Mouse (Mus musculus) left cerebral cortex, adult 11 months (tissue): ENCODE results near the gene Tnfsf9.
"Not testable (repeated sequence)": the region's sequence is repeated elsewhere in the genome, so short reads cannot be mapped to it uniquely, and the experiment has no call there.

Experiments used
- DNase-seq: peaks from one replicate; pipeline ENCODE4 v3.0.0; 2022; ENCODE audit warnings: low spot score

Tnfsf9 gene

DNA sequence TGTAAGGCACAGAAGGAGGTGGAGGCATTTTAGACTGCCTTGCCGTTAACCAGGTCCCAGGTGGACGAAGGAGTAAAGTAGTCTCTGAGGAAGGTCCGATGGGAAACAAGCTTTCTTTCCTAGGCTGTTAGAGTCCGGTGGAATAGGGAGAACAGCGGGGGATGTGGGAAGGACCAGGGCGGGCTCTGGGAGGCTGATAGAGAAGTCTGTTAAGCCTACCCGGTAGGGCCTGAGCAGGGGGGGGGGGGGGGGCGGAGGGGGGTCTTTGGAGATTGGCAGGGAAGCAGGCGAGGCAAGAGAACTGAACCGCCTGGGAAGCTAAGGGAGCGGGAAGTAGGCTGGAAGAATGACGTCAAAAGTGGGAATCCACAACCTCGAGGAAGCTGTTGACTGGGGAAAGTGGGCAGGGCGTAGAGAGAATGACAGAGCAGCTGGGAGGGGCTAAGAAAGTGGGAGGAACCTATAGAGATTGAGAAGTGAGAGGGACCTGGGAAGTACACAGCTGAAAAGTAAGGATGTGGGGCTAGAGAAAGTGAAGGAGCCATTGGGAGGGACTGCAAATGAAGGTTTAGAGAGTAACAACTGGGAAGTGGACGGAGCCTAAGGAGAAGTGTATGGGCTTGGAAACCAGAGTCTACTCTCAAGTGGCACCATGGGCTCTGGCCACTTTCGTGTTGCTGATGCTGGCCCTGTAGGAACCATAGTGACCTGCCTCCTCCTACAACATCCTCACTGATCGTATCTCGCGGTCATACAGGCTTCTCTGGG is 9.1 kb upstream of the Tnfsf9 start:
- no peak for DNase-seq

DNA sequence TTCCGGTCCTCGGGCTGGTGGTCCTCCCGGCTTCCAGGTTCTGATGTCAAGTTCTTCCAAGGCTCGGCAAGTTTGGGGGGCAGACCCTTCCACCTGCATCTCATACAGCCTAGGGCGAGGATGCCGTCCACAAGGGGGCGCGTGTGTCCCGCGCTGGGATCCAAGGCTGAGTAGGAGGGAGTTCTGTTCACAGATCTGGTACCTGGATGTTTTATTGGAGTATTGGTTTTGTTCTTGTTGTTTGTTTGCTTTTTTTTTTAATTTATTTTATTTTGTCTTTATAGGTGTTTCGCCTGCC is 8.6 kb upstream of the Tnfsf9 start:
- DNase-seq = peak; percentile 70

DNA sequence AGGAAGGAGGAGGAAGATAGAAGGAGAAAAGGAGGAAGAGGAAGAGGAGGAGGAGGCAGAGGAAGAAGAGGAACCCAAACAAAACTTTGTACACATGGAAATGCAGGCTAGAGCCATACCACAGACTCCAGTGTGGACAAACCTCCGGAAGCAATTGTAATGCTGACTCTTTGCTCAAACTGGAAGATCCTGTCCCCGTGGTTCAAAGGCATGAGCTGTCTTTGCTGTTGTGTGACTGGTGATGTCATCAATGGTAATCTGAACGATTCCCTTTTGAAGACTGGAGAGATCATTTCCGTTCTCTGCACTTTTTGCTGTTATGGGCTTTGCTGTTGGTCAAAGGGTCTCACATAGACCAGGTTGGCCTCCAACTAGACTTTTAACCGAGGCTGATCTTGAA is 6.8 kb upstream of the Tnfsf9 start:
- DNase-seq = no peak

DNA sequence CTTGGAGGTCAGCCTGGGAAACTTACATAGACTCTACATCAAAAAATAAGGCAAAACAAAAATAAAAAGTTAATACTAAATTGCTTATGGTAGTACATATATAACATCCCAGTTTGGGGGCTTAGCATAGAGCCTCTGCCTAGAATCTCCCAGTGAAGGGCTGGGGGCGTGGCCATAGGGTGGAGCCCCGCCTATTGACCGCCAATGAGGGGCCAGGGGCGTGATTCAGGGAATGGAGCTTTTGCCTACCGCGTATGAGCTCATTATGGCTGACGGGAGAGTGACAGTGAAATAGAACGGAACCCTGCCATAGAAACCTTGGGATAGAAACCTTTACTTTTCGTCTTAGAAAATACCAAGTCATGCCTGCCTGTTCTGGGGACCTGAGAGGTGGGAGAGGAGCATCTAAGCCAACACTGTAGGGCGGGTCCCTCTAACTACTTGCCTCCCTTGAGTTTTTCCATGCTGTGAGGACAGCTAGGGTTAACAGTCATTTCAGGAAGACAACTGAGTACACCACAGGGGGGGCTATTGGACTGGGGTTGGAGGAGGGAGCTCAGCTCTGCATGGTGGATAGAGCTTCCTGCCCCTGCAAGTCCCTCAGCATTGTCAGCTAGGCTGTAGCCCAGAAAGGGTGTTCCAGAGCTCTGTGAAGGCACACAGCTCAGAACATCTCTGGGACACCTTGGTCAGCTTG is 5.3 kb upstream of the Tnfsf9 start:
- no peak for DNase-seq

DNA sequence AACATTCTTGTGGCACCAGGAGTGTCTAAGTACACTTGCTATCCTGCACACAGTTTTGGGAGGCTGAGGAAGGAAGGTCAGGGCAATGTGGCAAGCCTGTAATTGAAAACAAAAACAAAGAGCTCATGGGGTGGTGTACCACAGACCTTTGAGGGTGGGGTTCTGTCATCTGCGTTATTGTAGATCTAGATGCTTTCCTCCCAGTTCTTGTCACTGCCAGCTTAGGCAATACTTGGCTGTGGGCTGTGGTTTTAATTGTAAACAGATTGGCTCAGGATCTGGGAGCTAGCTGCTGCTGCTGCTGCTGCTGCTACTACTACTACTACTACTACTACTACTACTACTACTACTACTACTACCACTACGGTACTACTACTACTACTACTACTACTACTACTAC is 2.8 kb upstream of the Tnfsf9 start:
- no peak for DNase-seq

DNA sequence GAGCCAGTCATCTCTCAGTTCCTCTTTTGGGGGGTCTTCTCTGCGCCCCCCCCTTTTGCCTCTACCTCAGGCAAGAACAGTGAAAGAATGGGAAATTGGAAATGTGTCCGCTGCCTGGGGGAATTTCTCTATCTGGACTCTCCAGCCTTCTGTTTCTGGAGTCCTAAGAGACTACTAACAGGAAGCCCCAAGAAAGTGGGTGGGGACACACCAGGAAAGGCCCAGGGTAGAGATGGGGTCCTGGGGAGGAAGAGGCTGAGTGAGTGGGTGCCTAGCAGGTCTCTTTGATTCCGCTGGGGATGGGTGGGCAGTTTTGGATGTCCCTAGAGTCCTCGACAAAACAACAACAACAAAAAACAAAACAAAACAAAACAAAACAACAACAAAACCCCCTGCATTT is 629 bp upstream of the Tnfsf9 start:
- DNase-seq = no peak

DNA sequence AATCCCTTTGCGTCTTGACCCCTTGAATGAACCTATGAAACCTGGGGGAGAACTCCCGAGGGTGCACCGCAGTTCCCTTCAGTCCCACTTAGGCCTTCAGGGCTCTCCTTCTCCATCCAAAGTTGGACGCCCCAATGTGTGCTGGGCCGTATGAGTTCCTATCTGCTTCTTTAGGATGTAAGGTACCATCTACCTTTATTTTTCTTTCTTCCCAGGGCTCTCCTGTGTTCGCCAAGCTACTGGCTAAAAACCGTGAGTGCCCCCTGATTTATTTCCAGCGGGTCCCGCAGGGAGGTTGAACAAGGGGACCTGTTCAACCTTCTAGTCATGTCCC is 877 bp downstream of the Tnfsf9 start:
- DNase-seq = no peak

DNA sequence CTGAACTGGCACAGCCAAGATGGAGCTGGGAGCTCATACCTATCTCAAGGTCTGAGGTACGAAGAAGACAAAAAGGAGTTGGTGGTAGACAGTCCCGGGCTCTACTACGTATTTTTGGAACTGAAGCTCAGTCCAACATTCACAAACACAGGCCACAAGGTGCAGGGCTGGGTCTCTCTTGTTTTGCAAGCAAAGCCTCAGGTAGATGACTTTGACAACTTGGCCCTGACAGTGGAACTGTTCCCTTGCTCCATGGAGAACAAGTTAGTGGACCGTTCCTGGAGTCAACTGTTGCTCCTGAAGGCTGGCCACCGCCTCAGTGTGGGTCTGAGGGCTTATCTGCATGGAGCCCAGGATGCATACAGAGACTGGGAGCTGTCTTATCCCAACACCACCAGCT is 1.9 kb downstream of the Tnfsf9 start:
- no peak for DNase-seq

DNA sequence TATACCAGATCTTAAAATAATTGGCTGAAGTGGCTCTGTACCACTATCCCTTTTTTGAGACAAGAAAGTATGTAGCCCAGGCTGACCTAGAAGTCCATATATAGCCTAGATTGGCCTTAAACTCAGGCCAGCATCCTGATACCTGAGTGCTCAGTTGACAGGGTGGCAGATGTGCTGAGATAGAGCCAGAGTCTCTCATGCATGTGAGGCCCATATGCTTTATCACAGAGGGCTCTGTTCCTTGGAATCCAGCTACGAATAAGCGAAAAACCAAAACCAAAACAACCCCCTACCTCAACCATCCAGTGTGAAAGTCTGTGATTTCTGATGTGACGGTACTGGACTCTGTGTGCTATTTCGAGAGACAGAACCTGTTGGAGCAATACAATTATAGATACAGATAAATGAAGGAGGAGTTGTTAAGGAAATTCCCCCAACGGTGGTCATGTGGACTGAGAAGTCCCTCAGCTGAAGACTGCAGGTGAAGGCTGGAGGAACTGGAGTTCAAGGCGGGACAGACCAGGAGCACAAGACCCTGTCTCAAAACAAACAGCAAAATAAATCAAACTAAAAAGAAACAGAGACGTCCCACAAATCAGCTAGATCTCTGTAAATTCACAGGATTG is 3.0 kb downstream of the Tnfsf9 start:
- no peak for DNase-seq

DNA sequence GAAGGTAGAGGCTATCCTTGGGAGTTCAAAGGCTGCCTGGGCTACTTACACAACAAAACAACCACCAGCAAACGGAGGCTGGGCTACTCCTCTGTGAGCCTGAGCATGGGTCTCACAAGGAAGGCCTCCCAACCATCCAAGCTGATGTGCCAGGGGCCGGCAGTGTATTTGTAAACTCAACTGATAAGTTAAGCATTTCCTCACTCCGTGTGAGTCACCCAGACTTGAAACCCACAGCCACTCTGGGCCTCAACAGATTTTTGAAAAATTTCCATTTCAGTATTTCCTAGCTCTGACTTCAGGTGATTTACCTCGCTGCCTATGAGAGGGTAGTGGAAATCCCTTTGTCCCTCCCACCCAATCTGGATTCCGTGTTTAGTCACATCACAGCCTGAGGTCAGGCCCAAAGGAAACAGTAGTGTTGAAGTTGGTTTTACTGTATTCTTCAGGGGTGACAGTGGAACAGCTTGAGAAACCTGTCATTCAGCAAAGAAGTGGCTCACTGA is 3.6 kb downstream of the Tnfsf9 start:
- no peak for DNase-seq

DNA sequence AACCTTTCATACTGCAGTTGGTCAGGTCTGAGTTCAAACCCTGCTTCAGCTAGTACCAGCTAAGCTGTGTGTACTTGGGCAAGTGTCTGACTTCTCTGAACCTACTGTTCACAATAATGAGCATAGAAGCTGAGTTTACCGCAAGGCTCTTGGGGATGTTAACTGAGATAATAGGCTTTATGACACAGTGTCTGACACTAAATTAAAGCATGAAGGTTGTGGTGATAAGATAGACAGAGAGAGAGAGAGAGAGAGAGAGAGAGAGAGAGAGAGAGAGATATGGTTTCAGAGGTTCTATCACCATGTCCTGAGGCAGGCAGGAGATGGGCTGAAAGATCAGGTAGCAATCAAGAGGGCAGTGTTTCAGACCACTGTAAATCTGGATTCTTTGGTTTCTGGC is 4.9 kb downstream of the Tnfsf9 start:
- DNase-seq = no peak

DNA sequence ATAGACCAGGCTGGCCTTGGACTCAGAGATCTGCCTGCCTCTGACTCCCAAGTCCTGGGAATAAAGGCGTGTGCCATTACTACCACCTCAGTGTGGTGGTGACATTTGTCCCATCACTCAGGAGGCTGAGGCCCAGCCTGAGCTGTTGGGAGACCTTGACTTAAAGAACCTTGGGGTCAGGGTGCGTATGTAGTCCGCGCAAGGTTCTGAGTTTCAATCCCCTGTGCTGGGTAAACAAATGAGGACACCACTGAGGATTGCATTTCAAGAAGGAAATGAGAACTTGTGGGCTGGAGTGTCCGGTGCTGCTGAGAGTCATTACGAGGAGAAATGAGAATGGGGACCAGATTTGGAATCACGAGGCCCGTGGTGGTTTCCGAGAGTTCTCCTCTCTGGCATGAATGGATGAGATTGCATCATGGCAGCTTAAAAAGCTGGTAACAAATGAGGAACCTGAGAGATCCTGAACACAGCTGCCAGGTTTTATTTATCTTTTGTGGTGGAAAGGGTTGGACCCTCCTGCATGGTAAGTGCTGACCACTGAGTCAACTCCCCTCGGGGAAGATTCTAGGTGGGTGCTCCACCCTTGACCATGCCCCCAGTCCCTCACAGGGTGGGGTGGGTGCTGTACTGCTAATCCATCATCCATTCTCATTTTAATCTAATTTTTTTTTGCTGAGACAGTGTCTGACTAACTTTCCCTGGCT is 7.8 kb downstream of the Tnfsf9 start:
- no peak for DNase-seq

DNA sequence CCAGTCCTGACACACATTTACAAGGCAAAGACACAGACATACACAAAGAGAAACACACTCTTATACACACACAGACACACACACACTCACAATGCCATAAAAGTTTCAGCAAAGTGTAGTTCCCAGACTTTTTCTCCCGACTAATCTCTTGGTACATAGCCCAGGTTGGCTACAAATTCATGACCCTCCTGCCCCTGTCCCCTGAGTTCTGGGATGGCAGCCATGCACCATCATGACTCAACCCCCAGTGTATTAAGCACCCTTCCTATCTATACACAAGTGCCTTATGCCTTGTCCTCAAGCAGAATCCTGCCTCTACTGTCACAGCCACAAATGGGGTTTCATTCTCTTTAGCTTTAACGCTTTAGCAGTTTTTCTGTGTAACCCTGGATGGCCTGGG is 11.7 kb downstream of the Tnfsf9 start:
- no peak for DNase-seq

DNA sequence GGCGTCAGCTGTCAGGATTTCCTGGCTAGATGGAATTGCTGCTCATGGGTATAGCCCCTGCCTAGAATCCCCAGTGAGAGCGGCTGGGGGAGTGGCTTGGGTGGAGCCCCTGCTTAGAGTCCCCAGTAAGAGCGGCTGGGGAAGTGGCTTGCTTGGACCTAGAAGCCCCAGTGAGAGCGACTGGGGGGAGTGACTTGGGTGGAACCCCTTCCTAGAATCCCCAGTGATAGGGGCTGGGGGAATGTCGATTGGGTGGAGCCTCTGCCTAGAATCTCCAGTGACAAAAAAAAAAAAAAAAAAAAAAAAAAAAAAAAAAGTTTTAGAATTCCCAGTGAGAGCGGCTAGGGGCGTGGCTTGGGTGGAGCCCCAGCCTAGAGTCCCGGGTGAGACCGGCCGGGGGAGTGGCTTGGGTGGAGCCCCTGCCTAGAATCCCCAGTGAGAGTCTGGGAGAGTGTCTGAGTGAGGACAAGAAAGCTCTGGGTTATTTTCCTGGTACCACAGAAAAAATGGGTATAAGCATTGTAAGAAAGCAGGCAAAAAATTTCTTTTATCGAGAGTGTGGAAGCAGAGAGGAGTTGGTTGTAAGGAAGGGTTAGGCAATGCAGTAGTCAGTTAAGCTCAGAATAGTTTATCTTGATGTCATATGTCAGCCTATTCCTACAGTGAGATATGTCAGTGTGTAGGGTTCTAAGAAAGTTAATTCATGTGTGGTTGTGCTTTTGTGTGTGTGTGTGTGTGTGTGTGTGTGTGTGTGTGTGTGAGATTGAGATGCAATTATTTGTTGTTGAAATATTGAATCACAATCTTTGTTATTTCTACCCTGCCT is 13.6 kb downstream of the Tnfsf9 start:
- no peak for DNase-seq

DNA sequence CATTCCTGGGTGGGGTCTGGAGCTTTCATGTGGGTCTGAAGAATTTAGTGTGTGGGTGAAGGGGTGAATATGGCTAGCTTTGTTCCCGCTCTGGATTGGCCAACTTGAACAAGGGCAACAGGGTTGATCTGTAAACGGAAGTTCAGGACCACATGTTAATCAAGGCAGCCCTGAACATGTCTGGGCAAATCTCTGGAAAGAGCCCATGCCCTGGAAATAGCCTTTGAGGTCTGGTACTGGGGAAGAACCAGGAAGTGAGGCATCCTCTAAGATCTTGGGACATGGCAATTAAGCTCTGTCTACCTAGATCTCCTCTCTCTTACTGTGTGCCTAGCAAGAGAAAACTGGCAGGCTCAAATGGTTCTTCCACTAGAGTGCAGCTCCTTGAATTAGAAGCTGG is 16.7 kb downstream of the Tnfsf9 start:
- DNase-seq = no peak

DNA sequence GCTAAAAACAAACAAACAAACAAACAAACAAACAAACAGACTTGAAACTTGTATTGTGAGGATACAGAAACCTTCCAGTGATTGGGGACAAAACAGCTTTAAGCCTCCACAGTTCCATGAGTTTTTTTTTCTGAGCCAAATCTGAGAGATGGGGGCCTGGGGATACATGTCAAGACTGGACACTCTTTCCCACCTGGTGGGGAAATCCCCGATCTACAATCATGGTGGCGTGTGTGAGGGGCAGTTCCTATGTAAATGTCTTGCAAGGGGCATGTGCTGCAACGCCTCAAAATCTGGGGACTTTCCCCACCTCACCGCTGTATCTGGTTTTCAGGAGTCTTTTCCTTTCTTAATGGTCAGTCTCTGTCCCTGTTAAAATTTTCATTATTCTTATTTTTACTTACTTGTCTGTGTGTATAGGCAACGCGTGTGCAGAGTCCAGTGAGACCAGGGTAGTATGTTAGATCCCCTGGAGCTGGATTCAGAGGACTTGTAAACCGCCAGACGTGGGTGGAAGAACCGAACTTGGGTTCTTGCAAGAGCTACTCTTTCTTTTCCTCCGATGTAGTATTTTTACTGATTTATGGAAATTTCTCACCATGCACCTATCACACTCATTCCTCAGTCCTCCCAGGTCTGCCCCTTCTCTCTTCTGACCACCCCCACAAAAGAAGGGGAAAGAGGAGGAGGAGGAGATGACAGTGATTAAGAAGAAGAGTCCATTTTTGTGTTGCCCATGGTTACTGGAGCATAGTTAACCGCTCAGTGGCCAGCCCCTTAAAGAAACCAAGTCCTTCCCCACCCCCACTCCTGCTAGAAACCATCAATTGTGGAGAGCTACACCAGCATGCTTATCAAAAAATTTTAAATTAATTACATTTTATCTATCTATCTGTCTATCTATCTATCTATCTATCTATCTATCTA is 18.3 kb downstream of the Tnfsf9 start:
- no peak for DNase-seq

DNA sequence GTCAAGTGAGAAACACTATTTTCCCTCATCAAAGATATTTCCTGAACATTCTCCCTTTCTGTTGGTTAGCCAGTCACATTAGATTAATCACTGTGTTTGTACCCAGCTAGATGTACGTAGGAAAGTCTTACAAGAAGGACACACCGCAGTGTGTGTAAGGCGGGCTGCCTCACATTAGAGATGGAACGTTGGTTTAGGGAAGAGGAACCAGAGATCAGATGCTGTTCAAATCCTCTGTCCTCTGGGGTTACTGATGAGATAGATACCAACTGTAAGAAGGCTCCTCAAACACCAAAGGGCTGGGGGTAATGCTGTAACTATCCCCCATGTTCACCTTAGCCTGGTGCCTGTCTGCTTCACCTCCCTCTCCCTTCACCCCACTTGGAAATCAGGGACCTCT is 19.7 kb downstream of the Tnfsf9 start:
- DNase-seq = no peak

DNA sequence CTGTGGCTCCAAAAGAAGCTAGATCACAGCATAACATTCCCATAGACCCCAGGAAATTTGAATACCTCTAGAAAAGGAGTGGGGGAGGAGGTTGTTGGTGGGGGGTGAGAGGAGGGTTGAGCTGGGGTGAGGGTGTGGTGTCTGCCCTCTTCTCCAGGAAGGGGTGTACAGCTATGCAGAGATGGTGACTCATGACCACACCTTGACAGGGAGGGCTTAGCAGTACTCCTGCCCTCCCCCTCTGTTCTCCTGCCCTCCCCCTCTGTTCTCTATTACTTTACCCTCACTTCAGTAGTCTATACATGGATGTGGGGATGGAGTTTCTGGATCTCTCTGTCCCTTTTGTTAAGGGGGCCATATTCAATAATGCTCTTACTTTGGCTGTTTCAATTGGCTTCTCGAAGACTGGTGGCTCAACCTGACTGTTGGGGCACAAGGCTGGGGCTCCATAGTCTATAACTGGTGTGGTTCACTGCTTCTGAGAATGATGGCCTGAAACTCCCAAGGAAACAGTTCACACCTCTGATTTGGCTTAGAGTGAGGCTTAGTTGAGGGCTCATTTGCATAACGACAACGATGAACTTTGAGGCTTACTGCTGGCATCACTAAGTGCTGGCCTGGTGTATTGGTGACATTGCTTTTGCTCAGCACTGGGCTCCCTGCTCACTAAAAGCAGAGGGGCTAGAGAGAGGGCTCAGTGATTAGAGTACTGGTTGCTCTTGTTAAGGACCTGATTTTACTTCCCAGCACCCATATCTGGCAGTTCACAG is 20.9 kb downstream of the Tnfsf9 start:
- no peak for DNase-seq

DNA sequence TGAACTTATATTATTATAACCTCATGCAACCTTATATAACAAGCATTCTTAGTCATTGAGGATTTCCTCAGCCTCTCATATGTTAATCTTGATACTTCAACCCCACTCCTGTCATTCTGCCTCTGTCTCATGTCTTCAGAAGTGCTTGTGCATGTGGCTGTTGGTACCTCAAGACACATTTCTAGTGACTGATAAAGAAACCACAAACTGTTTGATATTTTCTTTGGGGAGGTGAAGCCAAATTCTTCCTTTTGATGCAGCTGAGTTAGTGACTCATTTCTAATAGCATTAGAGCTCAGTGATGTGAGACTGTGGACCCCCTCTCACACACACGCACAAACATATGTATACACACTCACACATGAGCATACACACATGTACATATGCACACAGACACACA is 26.7 kb downstream of the Tnfsf9 start:
- DNase-seq = no peak

DNA sequence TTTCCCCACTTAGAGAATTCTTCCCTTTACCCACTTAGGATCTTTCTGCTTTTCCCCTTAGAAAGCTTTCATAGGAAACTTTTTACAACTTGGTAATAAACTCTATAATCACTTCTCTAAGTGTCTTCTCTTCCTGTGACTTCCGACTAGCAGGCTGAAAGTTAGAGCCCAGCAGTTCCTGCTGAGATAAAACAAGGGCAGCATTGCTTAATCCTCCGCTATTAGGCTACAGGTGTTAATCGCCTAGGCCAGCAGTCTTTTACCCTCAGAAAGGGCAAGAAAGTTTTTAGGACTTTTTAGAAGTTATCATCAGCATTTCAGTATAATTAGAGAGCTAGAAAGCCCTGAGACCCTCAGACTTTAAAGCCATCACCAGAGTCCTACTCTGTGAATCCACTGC is 28.9 kb downstream of the Tnfsf9 start:
- not testable (repeated sequence) for DNase-seq
